Mouse (Mus musculus) CH12.LX (cell line): ENCODE results near the gene Suclg2.

Experiments used
- BHLHE40 ChIP-seq: IDR thresholded peaks from 2 replicates; pipeline ENCODE4 v1.6.1; 2011; ENCODE audit warnings: mild to moderate bottlenecking, low read depth, low read length, improper control_type of control experiment
- CHD1 ChIP-seq: IDR thresholded peaks from 2 replicates; pipeline ENCODE4 v1.6.1; 2012; ENCODE audit warnings: low read depth, low read length, improper control_type of control experiment, inconsistent platforms
- CTCF ChIP-seq, 2 experiments: IDR thresholded peaks in 1 of 2; conservative IDR thresholded peaks in 1 of 2; 2 replicates each; pipeline ENCODE4 v1.5.1; 2011 to 2012; ENCODE audit warnings: low read depth in 2 of 2, low read length in 2 of 2, improper control_type of control experiment in 1 of 2, inconsistent platforms in 1 of 2, mild to moderate bottlenecking in 1 of 2, moderate library complexity in 1 of 2
- EP300 ChIP-seq: IDR thresholded peaks from 2 replicates; pipeline ENCODE4 v1.6.1; 2011; ENCODE audit warnings: low read length, improper control_type of control experiment
- GABPA ChIP-seq: IDR thresholded peaks from 2 replicates; pipeline ENCODE4 v1.6.1; 2012; ENCODE audit warnings: low read depth, low read length, improper control_type of control experiment, inconsistent platforms; ENCODE audit not compliant: insufficient replicate concordance
- HCFC1 ChIP-seq: IDR thresholded peaks from 2 replicates; pipeline ENCODE4 v1.6.1; 2012; ENCODE audit warnings: low read depth, mild to moderate bottlenecking, inconsistent platforms, low read length, improper control_type of control experiment
- IRF4 ChIP-seq: IDR thresholded peaks from 2 replicates; pipeline ENCODE4 v1.6.1; 2014; ENCODE audit warnings: low read depth, mild to moderate bottlenecking, inconsistent platforms, low read length, improper control_type of control experiment
- MAFK ChIP-seq: IDR thresholded peaks from 2 replicates; pipeline ENCODE4 v1.6.1; 2011; ENCODE audit warnings: low read length, improper control_type of control experiment; ENCODE audit not compliant: insufficient replicate concordance
- MXI1 ChIP-seq: IDR thresholded peaks from 2 replicates; pipeline ENCODE4 v1.6.1; 2011; ENCODE audit warnings: mild to moderate bottlenecking, low read depth, low read length, improper control_type of control experiment
- NELFE ChIP-seq: IDR thresholded peaks from 2 replicates; pipeline ENCODE4 v1.6.1; 2011; ENCODE audit warnings: low read depth, low read length, improper control_type of control experiment
- POLR2A ChIP-seq: IDR thresholded peaks from 2 replicates; pipeline ENCODE4 v1.6.1; 2011; ENCODE audit warnings: low read depth, mild to moderate bottlenecking, improper control_type of control experiment, low read length
- POLR2AphosphoS2 ChIP-seq: IDR thresholded peaks from 2 replicates; pipeline ENCODE4 v1.6.1; 2011; ENCODE audit warnings: low read depth, low read length, improper control_type of control experiment
- TBP ChIP-seq: conservative IDR thresholded peaks from 2 replicates; pipeline ENCODE4 v1.6.1; 2011; ENCODE audit warnings: low read depth, low read length, improper control_type of control experiment
- TCF12 ChIP-seq: IDR thresholded peaks from 2 replicates; pipeline ENCODE4 v1.6.1; 2014; ENCODE audit warnings: low read depth, mild to moderate bottlenecking, inconsistent platforms, low read length, improper control_type of control experiment

GRCm38 (mm10) chr6:95699326-95699725, 19.3 kb downstream of the Suclg2 start:
- no peak for TF ChIP-seq HCFC1
- TF ChIP-seq BHLHE40: no peak
- TF ChIP-seq EP300: no peak
- TF ChIP-seq POLR2A: no peak
- TF ChIP-seq NELFE: no peak
- no peak for TF ChIP-seq CTCF (conservative IDR thresholded peaks at IDR 0.05 in 1 of 2, IDR thresholded peaks at IDR 0.05 in 1 of 2; ENCODE audit: low read depth in 2 of 2, low read length in 2 of 2)
- TF ChIP-seq MAFK: no peak
- no peak for TF ChIP-seq TBP
- no peak for TF ChIP-seq MXI1
- TF ChIP-seq TCF12: no peak
- TF ChIP-seq POLR2AphosphoS2: no peak
- no peak for TF ChIP-seq GABPA
- no peak for TF ChIP-seq IRF4
- no peak for TF ChIP-seq CHD1
